Mouse (Mus musculus) embryonic facial prominence, embryonic 13.5 days (tissue): ENCODE results near the gene Otoa. TPM values are rescaled to one million over a fixed set of nuclear protein-coding genes. Genes with fewer than 3 reads are reported as not detected.

Experiments
- ATAC-seq: fragments of 200-750 bp; cut with Nextera tagmentation; 2 replicates; pipeline ENCODE4 v1.8.0; 2017; ENCODE audit warnings: low read depth; ENCODE audit not compliant: insufficient number of reproducible peaks, insufficient read depth, low FRiP score, low TSS enrichment
- H3K27ac ChIP-seq: fragments of 300-500 bp; sonication (generic); 2 replicates; pipeline ENCODE4 v1.5.1; 2015; ENCODE audit warnings: moderate library complexity, mild to moderate bottlenecking, inconsistent platforms
- H3K27me3 ChIP-seq: fragments of 300-500 bp; sonication (generic); 2 replicates; pipeline ENCODE4 v1.6.1; 2015; ENCODE audit warnings: mild to moderate bottlenecking, inconsistent platforms
- H3K36me3 ChIP-seq: fragments of 300-500 bp; sonication (generic); 2 replicates; pipeline ENCODE4 v1.6.1; 2015; ENCODE audit warnings: mild to moderate bottlenecking, inconsistent platforms
- H3K4me1 ChIP-seq: fragments of 300-500 bp; sonication (generic); 2 replicates; pipeline ENCODE4 v1.6.1; 2015; ENCODE audit warnings: inconsistent platforms
- H3K4me2 ChIP-seq: fragments of 300-500 bp; sonication (generic); 2 replicates; pipeline ENCODE4 v1.6.1; 2015; ENCODE audit warnings: moderate library complexity, mild to moderate bottlenecking, inconsistent platforms
- H3K4me3 ChIP-seq: fragments of 300-500 bp; sonication (generic); 2 replicates; pipeline ENCODE4 v1.5.1; 2015; ENCODE audit warnings: mild to moderate bottlenecking, inconsistent platforms
- H3K9ac ChIP-seq: fragments of 300-500 bp; sonication (generic); 2 replicates; pipeline ENCODE4 v1.6.1; 2015; ENCODE audit warnings: mild to moderate bottlenecking, inconsistent platforms
- H3K9me3 ChIP-seq: fragments of 300-500 bp; sonication (generic); 2 replicates; pipeline ENCODE4 v1.6.1; 2016; ENCODE audit warnings: inconsistent platforms
- WGBS: fragments of 180-500 bp; shearing (Covaris S2); methylation state at CpG from one replicate; pipeline ENCODE4 v1.1.7; 2015; ENCODE audit warnings: mixed read lengths; 5-methylcytosine and 5-hydroxymethylcytosine counted together
- polyA plus RNA-seq: library from polyadenylated mRNA; unstranded; fragments of >200 nt; fragmentation: Nextera tagmentation; extraction: Ambion mirVana; gene quantifications from 2 replicates; pipeline ENCODE4 v1.2.1, GENCODE M21; 2015

The Otoa gene
- polyA plus RNA-seq, 1 experiment from 2014 or later = 0.18 TPM

GRCm38 (mm10) chr7:121053071-121053470, 28.4 kb upstream of the Otoa start:
- peaks cover 61% of the 10 kb centered on the region for H3K36me3 ChIP-seq
- H3K4me3 ChIP-seq = no peak overlapping the region
- 84% methylated on average over 4 of the region's 4 CpGs for WGBS
- no peak overlapping the region for H3K4me2 ChIP-seq
- H3K9me3 ChIP-seq = no peaks in the 10 kb centered on the region
- no peak for ATAC-seq
- no peak overlapping the region for H3K27ac ChIP-seq
- H3K4me1 ChIP-seq = no peaks in the 10 kb centered on the region
- no peaks in the 10 kb centered on the region for H3K27me3 ChIP-seq
- H3K9ac ChIP-seq = no peak overlapping the region

- no peaks in the 10 kb centered on the region for H3K27me3 ChIP-seq
- H3K9ac ChIP-seq = no peak overlapping the region
- no peaks in the 10 kb centered on the region for H3K9me3 ChIP-seq
- no peak overlapping the region for H3K4me3 ChIP-seq
- WGBS = 75% methylated on average over 6 of the region's 6 CpGs
- peaks cover 53% of the 10 kb centered on the region for H3K36me3 ChIP-seq
- no peaks in the 10 kb centered on the region for H3K4me1 ChIP-seq
- H3K27ac ChIP-seq = no peak overlapping the region
- H3K4me2 ChIP-seq = no peak overlapping the region
- ATAC-seq = no peak
Measured at GRCm38 (mm10) chr7:121059477-121060218, 21.8 kb upstream of the Otoa start.

- Histone ChIP-seq H3K4me3 (no peak overlapping the region), H3K9me3 (no peaks in the 10 kb centered on the region), H3K36me3 (peaks cover 27% of the 10 kb centered on the region), H3K9ac (no peak overlapping the region), H3K4me2 (no peak overlapping the region), H3K4me1 (no peaks in the 10 kb centered on the region), H3K27ac (no peak overlapping the region), H3K27me3 (no peaks in the 10 kb centered on the region)
- 60% methylated on average over 4 of the region's 4 CpGs for WGBS
- ATAC-seq = no peak
Measured at GRCm38 (mm10) chr7:121064309-121064708, 17.1 kb upstream of the Otoa start.

GRCm38 (mm10) chr7:121071276-121071675, 10.2 kb upstream of the Otoa start:
- Histone ChIP-seq H3K4me3 (no peak overlapping the region), H3K9ac (no peak overlapping the region), H3K27ac (no peak overlapping the region), H3K9me3 (no peaks in the 10 kb centered on the region), H3K27me3 (no peaks in the 10 kb centered on the region), H3K4me2 (no peak overlapping the region), H3K36me3 (peaks cover 56% of the 10 kb centered on the region), H3K4me1 (no peaks in the 10 kb centered on the region)
- 74% methylated on average over 4 of the region's 4 CpGs for WGBS
- ATAC-seq = no peak

- H3K4me1 ChIP-seq = no peaks in the 10 kb centered on the region
- no peaks in the 10 kb centered on the region for H3K9me3 ChIP-seq
- no peak overlapping the region for H3K4me3 ChIP-seq
- no peak overlapping the region for H3K27ac ChIP-seq
- H3K9ac ChIP-seq = no peak overlapping the region
- no peak overlapping the region for H3K4me2 ChIP-seq
- ATAC-seq = no peak
- 84% methylated on average over 5 of the region's 5 CpGs for WGBS
- H3K36me3 ChIP-seq = peaks cover 63% of the 10 kb centered on the region
- no peaks in the 10 kb centered on the region for H3K27me3 ChIP-seq
Measured at GRCm38 (mm10) chr7:121072506-121072905, 8.9 kb upstream of the Otoa start.

- Histone ChIP-seq H3K9ac (no peak within 1 kb of the TSS), H3K9me3 (no peaks in the 10 kb centered on the region), H3K4me1 (no peaks in the 10 kb centered on the region), H3K27me3 (no peaks in the 10 kb centered on the region), H3K4me3 (no peak within 1 kb of the TSS), H3K4me2 (no peak within 1 kb of the TSS), H3K36me3 (peaks cover 63% of the 10 kb centered on the region), H3K27ac (no peak within 1 kb of the TSS)
- no peak for ATAC-seq
- WGBS = 84% methylated on average over 11 of the region's 11 CpGs
Measured at GRCm38 (mm10) chr7:121074281-121074680, 7.2 kb upstream of the Otoa start, which contains the start of gene Igsf6. TSS of gene Igsf6 (minus strand) at chr7:121074572.

GRCm38 (mm10) chr7:121074801-121075400, 6.5 kb upstream of the Otoa start:
- 88% methylated on average over 6 of the region's 6 CpGs for WGBS
- peaks cover 60% of the 10 kb centered on the region for H3K36me3 ChIP-seq
- no peak for ATAC-seq
- no peaks in the 10 kb centered on the region for H3K4me1 ChIP-seq
- no peak overlapping the region for H3K4me2 ChIP-seq
- no peaks in the 10 kb centered on the region for H3K9me3 ChIP-seq
- H3K27me3 ChIP-seq = no peaks in the 10 kb centered on the region
- no peak overlapping the region for H3K9ac ChIP-seq
- no peak overlapping the region for H3K27ac ChIP-seq
- H3K4me3 ChIP-seq = no peak overlapping the region

GRCm38 (mm10) chr7:121075416-121075815, 6.0 kb upstream of the Otoa start:
- Histone ChIP-seq H3K27ac (no peak overlapping the region), H3K4me3 (no peak overlapping the region), H3K4me2 (no peak overlapping the region), H3K36me3 (peaks cover 60% of the 10 kb centered on the region), H3K27me3 (no peaks in the 10 kb centered on the region), H3K9me3 (no peaks in the 10 kb centered on the region), H3K4me1 (no peaks in the 10 kb centered on the region), H3K9ac (no peak overlapping the region)
- no peak for ATAC-seq
- WGBS = 86% methylated on average over 5 of the region's 5 CpGs

- Histone ChIP-seq H3K4me2 (no peak overlapping the region), H3K27ac (no peak overlapping the region), H3K36me3 (peaks cover 47% of the 10 kb centered on the region), H3K4me3 (no peak overlapping the region), H3K4me1 (no peaks in the 10 kb centered on the region), H3K27me3 (no peaks in the 10 kb centered on the region), H3K9ac (no peak overlapping the region), H3K9me3 (no peaks in the 10 kb centered on the region)
- WGBS = 90% methylated on average over 6 of the region's 6 CpGs
- ATAC-seq = no peak
Measured at GRCm38 (mm10) chr7:121077311-121077710, 4.1 kb upstream of the Otoa start.

GRCm38 (mm10) chr7:121077829-121078228, 3.6 kb upstream of the Otoa start:
- Histone ChIP-seq H3K9ac (no peak overlapping the region), H3K27ac (no peak overlapping the region), H3K27me3 (no peaks in the 10 kb centered on the region), H3K4me2 (no peak overlapping the region), H3K36me3 (peaks cover 47% of the 10 kb centered on the region), H3K9me3 (no peaks in the 10 kb centered on the region), H3K4me3 (no peak overlapping the region), H3K4me1 (peaks cover 2% of the 10 kb centered on the region; the same call in 1 of the 2 replicates)
- WGBS = 6% methylated on average over 5 of the region's 5 CpGs
- ATAC-seq = peak; percentile 26; the same call in 1 of the 2 replicates

- Histone ChIP-seq H3K4me1 (peaks cover 20% of the 10 kb centered on the region), H3K27me3 (no peaks in the 10 kb centered on the region), H3K27ac (no peak overlapping the region), H3K9ac (no peak overlapping the region), H3K4me3 (no peak overlapping the region), H3K36me3 (peaks cover 22% of the 10 kb centered on the region), H3K9me3 (no peaks in the 10 kb centered on the region), H3K4me2 (no peak overlapping the region)
- WGBS = 38% methylated on average over 2 of the region's 2 CpGs
- ATAC-seq = no peak
Measured at GRCm38 (mm10) chr7:121081816-121082215, 366 bp downstream of the Otoa start.

GRCm38 (mm10) chr7:121082949-121083513, 1.6 kb downstream of the Otoa start:
- Histone ChIP-seq H3K4me1 (peaks cover 20% of the 10 kb centered on the region), H3K9ac (no peak overlapping the region), H3K4me3 (no peak overlapping the region), H3K36me3 (peaks cover 15% of the 10 kb centered on the region), H3K27ac (no peak overlapping the region), H3K27me3 (no peaks in the 10 kb centered on the region), H3K4me2 (no peak overlapping the region), H3K9me3 (no peaks in the 10 kb centered on the region)
- 67% methylated on average over 9 of the region's 9 CpGs for WGBS
- ATAC-seq = no peak; the same call in 1 of the 2 replicates
